Mouse (Mus musculus) neural tube, embryonic 11.5 days (tissue): ENCODE results near the gene Irf3. TPM values are rescaled to one million over a fixed set of nuclear protein-coding genes. Genes with fewer than 3 reads are reported as not detected.

Experiments
- ATAC-seq: fragments of 200-750 bp; cut with Nextera tagmentation; 2 replicates; pipeline ENCODE4 v1.8.0; 2017; ENCODE audit warnings: moderate number of reproducible peaks, mild to moderate bottlenecking, moderate TSS enrichment, moderate library complexity; ENCODE audit not compliant: insufficient read depth, low FRiP score, low TSS enrichment
- DNase-seq: peaks from one replicate; pipeline ENCODE4 v3.0.0-alpha.2; 2015; ENCODE audit warnings: low spot score
- H3K27ac ChIP-seq: fragments of 300-500 bp; sonication (generic); 2 replicates; pipeline ENCODE4 v1.5.1; 2014; ENCODE audit warnings: low read depth, mild to moderate bottlenecking, low read length
- H3K27me3 ChIP-seq: fragments of 300-500 bp; sonication (generic); 2 replicates; pipeline ENCODE4 v1.6.1; 2014; ENCODE audit warnings: mild to moderate bottlenecking, low read length, mixed read lengths; ENCODE audit not compliant: control insufficient read depth, insufficient read depth
- H3K36me3 ChIP-seq: fragments of 300-500 bp; sonication (generic); 2 replicates; pipeline ENCODE4 v1.6.1; 2014; ENCODE audit warnings: mild to moderate bottlenecking, low read length, moderate library complexity, mixed read lengths; ENCODE audit not compliant: control insufficient read depth, insufficient read depth
- H3K4me1 ChIP-seq: fragments of 300-500 bp; sonication (generic); 2 replicates; pipeline ENCODE4 v1.6.1; 2014; ENCODE audit warnings: low read length, mixed read lengths; ENCODE audit not compliant: control insufficient read depth, insufficient read depth
- H3K4me2 ChIP-seq: fragments of 300-500 bp; sonication (generic); 2 replicates; pipeline ENCODE4 v1.6.1; 2014; ENCODE audit warnings: low read depth, mild to moderate bottlenecking, moderate library complexity
- H3K4me3 ChIP-seq: fragments of 300-500 bp; sonication (generic); 2 replicates; pipeline ENCODE4 v1.5.1; 2014; ENCODE audit warnings: low read depth, low read length
- H3K9ac ChIP-seq: fragments of 300-500 bp; sonication (generic); 2 replicates; pipeline ENCODE4 v1.6.1; 2014; ENCODE audit warnings: mild to moderate bottlenecking, low read length
- H3K9me3 ChIP-seq: fragments of 300-500 bp; sonication (generic); 2 replicates; pipeline ENCODE4 v1.6.1; 2016; ENCODE audit warnings: low read length; ENCODE audit not compliant: control insufficient read depth
- WGBS: fragments of 180-500 bp; shearing (Covaris S2); extraction: QIAGEN DNeasy Blood & Tissue Kit; methylation state at CpG from one replicate; pipeline ENCODE4 v1.1.7; 2014; 5-methylcytosine and 5-hydroxymethylcytosine counted together
- polyA plus RNA-seq: library from polyadenylated mRNA; unstranded; fragments of >200 nt; fragmentation: Nextera tagmentation; extraction: Ambion mirVana; gene quantifications from 2 replicates; pipeline ENCODE4 v1.2.1, GENCODE M21; 2014

Gene Irf3
- polyA plus RNA-seq, 1 experiment from 2014 or later, result 72.3 TPM

DNA sequence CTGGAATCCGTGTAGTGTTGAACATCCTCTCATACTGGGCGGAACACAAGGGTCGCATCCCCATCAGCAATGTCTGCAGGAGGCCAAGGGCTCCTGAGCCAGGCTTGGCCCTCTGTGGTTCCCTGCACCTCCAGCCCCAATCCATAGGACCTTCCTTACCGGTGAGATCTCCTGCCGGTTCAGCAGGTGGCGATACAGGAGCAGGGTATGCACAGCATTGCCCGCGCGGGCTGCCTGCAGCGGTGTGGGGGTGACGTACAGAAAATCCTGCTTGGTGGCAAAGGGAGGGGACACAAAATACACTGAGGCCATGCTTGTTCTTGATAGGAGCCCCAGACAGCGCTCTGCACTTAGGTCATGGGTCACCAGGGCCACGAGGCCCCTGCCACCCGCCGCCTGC, 30.8 kb upstream of the Irf3 start:
- Histone ChIP-seq H3K9ac (no peak overlapping the region), H3K27ac (no peak overlapping the region), H3K9me3 (no peaks in the 10 kb centered on the region), H3K4me1 (peaks cover 9% of the 10 kb centered on the region), H3K4me3 (no peak overlapping the region), H3K36me3 (peaks cover 7% of the 10 kb centered on the region; the same call in 1 of the 2 replicates), H3K27me3 (no peaks in the 10 kb centered on the region), H3K4me2 (no peak overlapping the region)
- DNase-seq (no peak), ATAC-seq (no peak)
- 79% methylated on average over 15 of the region's 15 CpGs for WGBS

DNA sequence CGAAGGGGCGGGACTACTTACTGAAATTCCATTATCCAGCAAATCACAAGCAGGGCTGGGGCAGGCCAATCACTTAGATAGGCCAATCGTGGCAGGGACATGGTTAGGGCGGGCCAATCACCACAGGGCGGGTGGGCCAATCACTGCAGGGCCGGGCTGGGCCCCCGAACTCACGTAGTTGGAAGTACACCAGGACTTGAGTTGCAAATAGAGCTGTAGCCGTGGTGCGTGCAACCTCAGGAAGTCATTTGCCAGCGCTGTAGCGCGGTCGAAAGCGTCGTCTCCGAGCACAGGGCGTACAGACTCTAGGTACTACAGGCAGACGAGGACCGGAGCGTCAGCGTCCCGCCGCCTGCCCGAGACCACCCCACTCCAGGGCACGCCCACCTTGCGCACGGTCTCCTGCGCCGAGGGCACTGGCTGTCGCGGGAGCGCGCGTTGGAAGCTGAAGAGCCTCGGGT, 27.2 kb upstream of the Irf3 start:
- no peaks in the 10 kb centered on the region for H3K9me3 ChIP-seq
- peak overlapping the region; percentile 76 for H3K27ac ChIP-seq
- H3K27me3 ChIP-seq, result no peaks in the 10 kb centered on the region
- under 1% methylated on average over 36 of the region's 36 CpGs for WGBS
- DNase-seq (peak; percentile 92), ATAC-seq (peak; percentile 94)
- H3K4me2 ChIP-seq, result peak overlapping the region; percentile 69
- H3K4me1 ChIP-seq, result peaks cover 17% of the 10 kb centered on the region
- H3K36me3 ChIP-seq, result peaks cover 4% of the 10 kb centered on the region; the same call in 1 of the 2 replicates
- H3K9ac ChIP-seq, result peak overlapping the region; percentile 67
- peak overlapping the region; percentile 49 for H3K4me3 ChIP-seq

DNA sequence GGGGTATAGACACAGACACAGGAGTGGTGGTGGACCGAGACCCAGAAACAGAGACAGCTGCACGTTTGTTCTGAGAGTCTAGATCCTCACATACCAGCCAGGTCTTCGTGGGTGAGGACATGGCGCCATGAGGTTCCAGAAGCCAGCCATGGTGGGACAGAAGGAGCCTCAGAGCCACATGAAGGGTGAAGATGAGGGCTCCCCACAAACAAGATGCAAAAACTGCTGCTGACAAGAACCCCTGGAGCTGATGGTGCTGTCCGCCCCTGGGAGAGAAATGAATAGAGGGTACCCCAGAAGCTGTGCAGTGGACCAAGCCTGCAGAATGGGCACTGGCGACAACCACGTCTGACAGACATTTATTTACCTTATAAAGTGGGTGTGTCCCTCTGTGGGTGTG, 26.3 kb upstream of the Irf3 start:
- Histone ChIP-seq H3K27ac (peak overlapping the region; percentile 76; the same call in 1 of the 2 replicates), H3K4me1 (peaks cover 17% of the 10 kb centered on the region), H3K9me3 (no peaks in the 10 kb centered on the region), H3K4me3 (peak overlapping the region; percentile 49), H3K9ac (peak overlapping the region; percentile 67), H3K4me2 (peak overlapping the region; percentile 69), H3K27me3 (no peaks in the 10 kb centered on the region), H3K36me3 (peaks cover 4% of the 10 kb centered on the region; the same call in 1 of the 2 replicates)
- 74% methylated on average over 7 of the region's 7 CpGs for WGBS
- ATAC-seq, result no peak
- no peak for DNase-seq

DNA sequence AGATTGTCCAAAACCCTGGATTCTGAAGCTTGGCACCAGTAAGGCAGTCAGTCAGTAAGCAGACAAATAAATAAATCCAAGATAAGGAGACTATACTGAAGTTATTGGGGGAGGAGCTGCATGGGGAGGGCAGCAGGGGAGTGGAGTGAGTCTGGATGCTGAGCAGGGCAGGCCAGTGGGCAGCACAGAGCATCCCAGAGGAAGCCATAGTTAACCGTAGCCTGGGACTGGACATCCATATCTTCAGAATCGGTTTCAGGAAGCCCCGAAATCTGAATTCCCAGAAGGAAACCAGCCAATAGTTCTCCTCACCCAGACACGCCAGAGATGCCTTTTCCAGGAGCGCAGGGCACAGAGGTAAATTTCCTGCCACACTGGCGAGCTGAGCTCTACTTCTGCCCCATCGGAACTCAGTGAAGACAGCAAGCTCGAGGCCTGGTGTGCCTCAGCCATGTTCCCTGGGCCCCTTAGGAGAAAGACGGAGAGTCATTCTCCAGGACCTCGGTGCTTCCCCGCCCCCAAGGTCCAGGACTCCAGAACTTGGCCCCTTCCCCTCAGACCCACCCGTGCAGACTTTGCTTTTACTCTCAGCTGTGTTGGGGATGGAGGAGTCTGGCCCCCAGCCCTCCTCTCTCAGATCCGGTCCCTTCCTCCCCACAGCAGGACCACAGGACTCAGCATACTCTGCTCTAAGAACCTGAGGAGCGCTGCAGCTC, 23.9 kb upstream of the Irf3 start:
- WGBS, result 47% methylated on average over 14 of the region's 14 CpGs
- Histone ChIP-seq H3K9ac (peak overlapping the region; percentile 52), H3K27me3 (no peaks in the 10 kb centered on the region), H3K4me2 (peak overlapping the region; percentile 70), H3K27ac (peak overlapping the region; percentile 74; the same call in 1 of the 2 replicates), H3K4me3 (peak overlapping the region; percentile 40), H3K4me1 (peaks cover 17% of the 10 kb centered on the region), H3K9me3 (no peaks in the 10 kb centered on the region), H3K36me3 (peaks cover 21% of the 10 kb centered on the region)
- DNase-seq (no peak), ATAC-seq (no peak)

DNA sequence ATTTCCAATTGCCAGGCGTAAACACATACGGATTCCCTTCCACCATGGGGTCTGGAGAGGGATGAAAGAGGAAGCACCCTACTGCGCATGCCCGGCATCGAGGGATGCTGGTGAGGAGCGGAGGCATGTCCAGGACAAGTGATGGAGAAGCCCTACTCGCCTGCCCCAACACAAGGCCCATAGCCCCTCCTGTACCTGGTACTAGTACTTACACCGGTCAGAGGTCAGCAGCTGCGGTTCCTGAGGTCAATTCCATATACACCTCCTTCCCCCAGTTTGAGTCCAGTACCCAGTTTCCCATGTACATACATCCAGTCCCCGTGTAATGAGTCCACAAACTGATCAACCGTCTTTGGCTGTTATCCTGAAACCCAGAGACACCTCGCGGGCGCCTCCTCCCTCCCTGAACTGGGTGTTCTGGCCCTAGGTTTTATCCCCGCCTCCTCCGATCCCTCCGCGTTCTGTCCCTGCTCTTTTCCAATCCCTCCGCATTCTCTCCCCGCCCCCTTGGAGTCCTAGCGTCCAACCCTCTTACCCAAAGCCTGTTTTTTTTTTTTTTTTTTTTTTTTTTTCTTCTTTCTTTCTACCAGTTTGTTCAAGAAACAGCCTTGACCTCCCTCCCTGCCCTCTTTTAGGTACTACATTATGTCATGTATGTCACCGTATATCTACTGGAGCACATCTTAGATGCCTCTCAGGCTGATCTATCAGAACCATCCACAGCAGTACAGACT, 22.9 kb upstream of the Irf3 start, which contains the start of gene Cpt1c:
Cpt1c (minus strand) TSS at position 469 of the 734 bp plus-strand sequence.
- peaks cover 27% of the 10 kb centered on the region for H3K36me3 ChIP-seq
- ATAC-seq (peak; percentile 58), DNase-seq (peak; percentile 86)
- peak within 1 kb of the TSS; percentile 40 for H3K4me3 ChIP-seq
- H3K27ac ChIP-seq, result peak within 1 kb of the TSS; percentile 74
- H3K9me3 ChIP-seq, result no peaks in the 10 kb centered on the region
- H3K4me1 ChIP-seq, result peaks cover 17% of the 10 kb centered on the region
- 2% methylated on average over 22 of the region's 22 CpGs for WGBS
- peak within 1 kb of the TSS; percentile 70 for H3K4me2 ChIP-seq
- H3K27me3 ChIP-seq, result no peaks in the 10 kb centered on the region
- H3K9ac ChIP-seq, result peak within 1 kb of the TSS; percentile 52

DNA sequence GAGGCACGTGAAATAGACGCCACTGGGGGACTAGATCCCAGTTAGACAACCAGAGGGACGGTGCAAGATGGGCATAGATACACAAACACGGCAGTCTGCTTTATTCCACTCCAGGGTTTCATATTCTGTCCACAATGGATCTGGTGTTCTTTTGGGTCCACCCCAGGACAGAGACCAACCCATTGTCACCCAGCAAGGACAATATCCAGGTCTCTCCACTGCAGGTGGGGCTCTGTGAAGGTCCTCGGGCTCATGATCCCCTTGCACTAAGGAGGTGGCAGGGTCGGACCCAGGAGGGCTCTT, 22.4 kb upstream of the Irf3 start:
- Histone ChIP-seq H3K9ac (no peak overlapping the region), H3K27me3 (no peaks in the 10 kb centered on the region), H3K4me3 (no peak overlapping the region), H3K9me3 (no peaks in the 10 kb centered on the region), H3K27ac (peak overlapping the region; percentile 62), H3K36me3 (peaks cover 32% of the 10 kb centered on the region), H3K4me1 (peaks cover 17% of the 10 kb centered on the region), H3K4me2 (peak overlapping the region; percentile 70)
- 28% methylated on average over 6 of the region's 6 CpGs for WGBS
- no peak for DNase-seq
- ATAC-seq, result no peak

DNA sequence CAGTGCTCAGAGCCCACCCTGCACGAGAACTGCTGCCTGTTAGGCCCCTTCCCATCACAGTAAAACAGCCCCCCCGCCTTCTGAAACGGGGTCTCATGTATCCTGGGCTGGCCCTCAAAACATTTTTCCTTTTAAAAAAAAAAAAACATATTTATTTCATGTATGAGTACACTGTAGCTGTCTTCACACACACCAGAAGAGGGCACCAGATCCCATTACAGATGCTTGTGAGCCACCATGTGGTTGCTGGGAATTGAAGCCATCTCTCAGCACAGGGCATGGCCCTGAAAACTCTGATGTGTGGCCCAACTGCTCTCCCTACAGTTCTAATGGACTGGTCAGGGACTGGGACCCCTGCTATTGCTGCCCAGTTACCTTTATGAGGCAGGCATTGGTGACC, 19.1 kb upstream of the Irf3 start:
- Histone ChIP-seq H3K9ac (no peak overlapping the region), H3K4me2 (no peak overlapping the region), H3K9me3 (no peaks in the 10 kb centered on the region), H3K4me1 (peaks cover 7% of the 10 kb centered on the region; the same call in 1 of the 2 replicates), H3K36me3 (peaks cover 48% of the 10 kb centered on the region), H3K27ac (no peak overlapping the region), H3K4me3 (no peak overlapping the region), H3K27me3 (no peaks in the 10 kb centered on the region)
- ATAC-seq (no peak), DNase-seq (no peak)
- WGBS, result 98% methylated on average over 3 of the region's 3 CpGs

DNA sequence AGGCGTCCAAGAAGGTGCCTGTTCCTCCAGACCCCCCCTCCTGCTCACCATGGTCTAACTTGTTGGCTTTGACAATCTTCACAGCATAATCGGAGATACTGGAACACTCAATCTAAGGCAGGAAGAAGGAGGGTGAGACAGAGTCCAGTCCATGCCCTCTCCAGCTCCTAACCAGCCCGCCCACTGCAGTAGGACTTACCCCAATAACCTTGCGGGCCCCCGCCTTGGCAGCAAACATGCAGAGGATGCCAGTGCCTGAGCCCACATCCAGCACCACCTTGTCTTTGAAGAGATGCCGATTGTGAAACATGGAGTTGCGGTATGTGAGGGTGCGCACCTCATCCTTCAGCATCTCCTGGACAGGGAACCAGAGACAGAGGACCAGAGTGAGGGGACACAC, 15.9 kb upstream of the Irf3 start:
- no peak overlapping the region for H3K9ac ChIP-seq
- H3K36me3 ChIP-seq, result peaks cover 50% of the 10 kb centered on the region
- no peaks in the 10 kb centered on the region for H3K27me3 ChIP-seq
- 95% methylated on average over 8 of the region's 8 CpGs for WGBS
- ATAC-seq (no peak), DNase-seq (no peak)
- no peak overlapping the region for H3K27ac ChIP-seq
- H3K4me2 ChIP-seq, result no peak overlapping the region
- H3K4me3 ChIP-seq, result no peak overlapping the region
- peaks cover 6% of the 10 kb centered on the region for H3K4me1 ChIP-seq
- no peaks in the 10 kb centered on the region for H3K9me3 ChIP-seq
